Mouse (Mus musculus): ENCODE results near the gene Gsc. TPM values are rescaled to one million over a fixed set of nuclear protein-coding genes. Genes with fewer than 3 reads are reported as not detected.

Gene Gsc
- polyA plus RNA-seq, 1 experiment = not detected

DNA sequence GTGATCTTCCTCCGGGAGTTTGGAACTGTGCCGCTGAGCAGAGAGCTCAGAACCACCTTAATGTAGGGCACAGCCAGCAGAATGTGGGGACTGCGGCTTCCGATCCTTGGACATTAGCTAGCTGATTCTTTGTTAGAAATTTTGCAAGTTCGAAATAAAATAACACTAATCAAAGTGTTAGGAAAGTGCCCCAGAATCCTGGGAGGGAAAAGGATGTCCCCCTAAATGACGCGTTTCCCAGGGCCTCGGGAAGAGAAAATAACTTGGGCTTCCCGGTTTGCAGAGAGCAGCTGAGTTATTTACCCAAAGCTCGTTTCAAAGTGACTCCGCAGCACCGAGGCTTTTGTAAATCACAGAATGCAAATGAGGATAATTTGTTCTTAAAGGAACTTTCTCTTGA is 3.9 kb upstream of the Gsc start:
- Histone ChIP-seq H3K9me3 (ENCODE audit: control insufficient read depth, low read length) (no peaks in the 10 kb centered on the region), H3K4me3 (replicated peaks) (no peak overlapping the region), H3K4me1 (ENCODE audit: control insufficient read depth) (no peaks in the 10 kb centered on the region), H3K27me3 (ENCODE audit: control insufficient read depth) (peaks cover 85% of the 10 kb centered on the region), H3K36me3 (ENCODE audit: control insufficient read depth) (no peaks in the 10 kb centered on the region)
- TF ChIP-seq TAL1 (IDR thresholded peaks at IDR 0.05; ENCODE audit: low read length) = no peak
- no peak for TF ChIP-seq GATA1 (IDR thresholded peaks at IDR 0.05; ENCODE audit: low read length)

DNA sequence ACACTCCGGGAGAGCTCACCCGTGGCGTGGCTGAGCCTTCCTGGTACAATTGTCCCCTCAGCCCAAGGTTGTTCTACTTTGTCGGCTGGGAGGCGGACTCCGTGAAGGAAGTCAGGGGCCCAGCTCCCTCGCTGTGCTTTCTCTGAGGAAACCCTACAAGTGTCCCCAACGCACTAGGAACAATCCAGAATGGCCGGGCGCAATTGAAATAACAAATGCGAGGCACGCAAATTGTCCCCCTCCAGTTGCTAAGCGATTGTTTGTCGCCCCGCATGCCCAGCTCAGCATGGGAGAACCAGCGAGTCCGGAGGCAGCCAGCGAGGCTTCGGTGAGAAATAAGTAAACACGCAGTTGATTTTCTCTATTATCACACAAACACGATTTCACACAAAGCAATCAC is 2.8 kb upstream of the Gsc start:
- no peak overlapping the region for H3K4me3 ChIP-seq (replicated peaks)
- H3K9me3 ChIP-seq (ENCODE audit: control insufficient read depth, low read length) = no peaks in the 10 kb centered on the region
- H3K36me3 ChIP-seq (ENCODE audit: control insufficient read depth) = no peaks in the 10 kb centered on the region
- no peaks in the 10 kb centered on the region for H3K4me1 ChIP-seq (ENCODE audit: control insufficient read depth)
- TF ChIP-seq TAL1 (IDR thresholded peaks at IDR 0.05; ENCODE audit: low read length) (no peak), GATA1 (IDR thresholded peaks at IDR 0.05; ENCODE audit: low read length) (no peak)
- H3K27me3 ChIP-seq (ENCODE audit: control insufficient read depth) = peaks cover 92% of the 10 kb centered on the region

DNA sequence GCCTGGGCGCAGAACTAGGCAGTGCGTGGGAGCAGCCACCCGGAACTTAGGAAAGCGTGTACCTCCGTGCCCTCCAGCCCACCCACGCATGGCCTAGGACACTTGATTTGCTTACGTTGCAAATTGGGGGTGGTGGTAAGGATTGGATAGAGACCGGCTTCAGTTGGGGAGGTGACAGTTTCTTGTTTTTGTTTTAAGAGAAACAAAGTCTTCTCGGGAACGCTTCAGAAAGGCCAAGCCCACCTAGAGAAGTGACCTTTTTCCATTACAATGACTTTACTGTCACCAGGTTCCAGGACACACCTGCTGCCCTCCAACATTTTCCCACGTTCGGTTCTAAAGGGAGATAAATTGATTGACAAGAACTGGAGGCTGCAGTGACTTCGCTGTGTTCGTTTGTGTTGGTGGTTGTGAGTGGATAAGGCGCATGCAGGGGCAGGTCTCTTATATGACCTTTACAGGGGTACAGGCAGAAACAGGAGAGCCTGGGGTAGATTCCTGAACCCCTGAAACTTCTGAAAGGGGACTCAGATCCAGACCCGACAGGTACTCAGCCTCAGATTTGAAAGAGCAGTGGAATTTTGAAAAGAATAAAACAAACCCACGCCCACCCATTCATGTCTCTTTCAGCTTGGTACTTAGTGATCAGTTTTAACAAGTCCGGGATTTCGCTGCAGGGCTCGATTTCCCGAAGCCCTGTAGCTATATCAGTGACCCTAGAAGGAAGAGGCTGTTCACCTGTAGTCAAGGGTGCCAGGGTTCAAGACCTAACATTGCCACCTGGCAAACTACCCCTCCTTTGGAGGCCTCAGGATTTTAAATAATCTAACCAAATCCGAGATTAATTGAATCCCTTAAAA is 2.0 kb upstream of the Gsc start:
- Histone ChIP-seq H3K9me3 (ENCODE audit: control insufficient read depth, low read length) (no peaks in the 10 kb centered on the region), H3K4me3 (replicated peaks) (no peak overlapping the region), H3K36me3 (ENCODE audit: control insufficient read depth) (no peaks in the 10 kb centered on the region), H3K4me1 (ENCODE audit: control insufficient read depth) (no peaks in the 10 kb centered on the region), H3K27me3 (ENCODE audit: control insufficient read depth) (peaks cover 96% of the 10 kb centered on the region)
- no peak for TF ChIP-seq GATA1 (IDR thresholded peaks at IDR 0.05; ENCODE audit: low read length)
- no peak for TF ChIP-seq TAL1 (IDR thresholded peaks at IDR 0.05; ENCODE audit: low read length)

DNA sequence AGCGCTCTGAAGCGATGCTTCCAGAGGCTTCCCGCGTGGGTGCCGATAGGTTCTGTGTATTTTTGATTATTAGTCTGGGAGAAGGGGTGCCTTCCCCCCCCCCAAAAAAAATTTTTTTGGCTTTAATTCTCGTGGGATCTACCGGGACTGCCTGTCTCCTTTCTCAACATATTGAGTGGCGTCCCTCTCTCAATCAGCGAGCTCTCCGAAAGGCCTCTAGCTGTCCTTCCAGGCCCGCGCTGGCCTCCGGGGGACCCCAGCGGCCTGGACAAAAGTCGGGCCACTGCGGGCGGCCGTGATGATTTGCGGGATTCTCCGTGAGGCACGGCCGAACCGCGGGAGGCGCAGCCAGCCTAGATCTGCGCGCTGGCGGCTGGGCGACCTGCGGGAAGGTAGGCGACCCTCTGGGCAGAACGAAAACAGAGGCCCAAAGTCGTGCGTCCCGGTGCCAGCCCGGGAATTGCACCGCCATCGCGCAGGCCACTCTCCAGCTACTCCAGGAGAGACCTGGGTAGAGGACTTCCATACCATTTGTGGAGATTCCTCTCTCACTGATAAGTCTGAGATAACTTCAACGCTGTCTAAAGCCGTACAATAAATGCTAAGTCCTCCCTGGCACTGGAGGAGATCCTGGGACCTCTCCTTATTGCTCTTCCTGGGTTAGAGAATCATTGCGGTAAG is 1.2 kb upstream of the Gsc start:
- no peaks in the 10 kb centered on the region for H3K9me3 ChIP-seq (ENCODE audit: control insufficient read depth, low read length)
- no peaks in the 10 kb centered on the region for H3K4me1 ChIP-seq (ENCODE audit: control insufficient read depth)
- H3K36me3 ChIP-seq (ENCODE audit: control insufficient read depth) = no peaks in the 10 kb centered on the region
- no peak overlapping the region for H3K4me3 ChIP-seq (replicated peaks)
- TF ChIP-seq GATA1 (IDR thresholded peaks at IDR 0.05; ENCODE audit: low read length) = no peak
- TF ChIP-seq TAL1 (IDR thresholded peaks at IDR 0.05; ENCODE audit: low read length) = no peak
- peaks cover 96% of the 10 kb centered on the region for H3K27me3 ChIP-seq (ENCODE audit: control insufficient read depth)

DNA sequence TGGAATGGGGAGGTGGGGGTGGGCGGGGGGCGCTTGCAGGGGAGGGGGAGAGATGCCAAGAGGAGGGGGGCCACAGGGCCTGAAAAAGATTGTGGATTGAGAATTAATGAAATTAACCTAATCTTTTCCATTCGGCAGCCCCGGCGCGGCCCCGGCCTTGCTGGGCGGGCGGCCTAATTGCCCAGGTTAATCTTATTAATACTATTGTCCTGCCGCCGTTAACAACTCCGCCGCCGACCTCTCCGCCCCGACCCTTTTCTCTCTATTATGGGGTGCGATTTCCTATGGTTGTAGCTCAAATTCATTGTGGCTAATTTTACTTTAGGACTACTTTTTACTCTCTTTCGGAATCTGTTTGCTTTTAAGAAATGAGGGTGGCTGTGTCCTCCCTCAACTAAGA is 362 bp upstream of the Gsc start:
- TF ChIP-seq TAL1 (IDR thresholded peaks at IDR 0.05; ENCODE audit: low read length) (no peak), GATA1 (IDR thresholded peaks at IDR 0.05; ENCODE audit: low read length) (no peak)
- Histone ChIP-seq H3K4me3 (replicated peaks) (no peak overlapping the region), H3K4me1 (ENCODE audit: control insufficient read depth) (no peaks in the 10 kb centered on the region), H3K36me3 (ENCODE audit: control insufficient read depth) (no peaks in the 10 kb centered on the region), H3K9me3 (ENCODE audit: control insufficient read depth, low read length) (no peaks in the 10 kb centered on the region), H3K27me3 (ENCODE audit: control insufficient read depth) (peaks cover 96% of the 10 kb centered on the region)

DNA sequence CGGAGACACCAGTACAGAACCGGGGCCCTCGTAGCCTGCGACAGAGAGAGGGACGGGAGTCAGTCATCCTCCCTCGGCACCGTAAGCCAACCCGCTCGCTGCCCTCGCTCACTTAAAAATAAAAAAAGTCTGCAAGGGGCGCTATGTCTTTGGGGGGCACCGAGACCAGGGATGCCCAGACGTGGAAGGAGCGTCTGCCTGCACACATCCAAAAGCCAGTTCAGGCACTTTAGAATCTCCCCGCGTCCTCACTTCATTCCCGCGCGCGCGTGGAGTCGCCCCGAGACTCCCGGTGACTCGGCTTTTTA is 958 bp downstream of the Gsc start:
- no peak overlapping the region for H3K4me3 ChIP-seq (replicated peaks)
- TF ChIP-seq GATA1 (IDR thresholded peaks at IDR 0.05; ENCODE audit: low read length) (no peak), TAL1 (IDR thresholded peaks at IDR 0.05; ENCODE audit: low read length) (no peak)

DNA sequence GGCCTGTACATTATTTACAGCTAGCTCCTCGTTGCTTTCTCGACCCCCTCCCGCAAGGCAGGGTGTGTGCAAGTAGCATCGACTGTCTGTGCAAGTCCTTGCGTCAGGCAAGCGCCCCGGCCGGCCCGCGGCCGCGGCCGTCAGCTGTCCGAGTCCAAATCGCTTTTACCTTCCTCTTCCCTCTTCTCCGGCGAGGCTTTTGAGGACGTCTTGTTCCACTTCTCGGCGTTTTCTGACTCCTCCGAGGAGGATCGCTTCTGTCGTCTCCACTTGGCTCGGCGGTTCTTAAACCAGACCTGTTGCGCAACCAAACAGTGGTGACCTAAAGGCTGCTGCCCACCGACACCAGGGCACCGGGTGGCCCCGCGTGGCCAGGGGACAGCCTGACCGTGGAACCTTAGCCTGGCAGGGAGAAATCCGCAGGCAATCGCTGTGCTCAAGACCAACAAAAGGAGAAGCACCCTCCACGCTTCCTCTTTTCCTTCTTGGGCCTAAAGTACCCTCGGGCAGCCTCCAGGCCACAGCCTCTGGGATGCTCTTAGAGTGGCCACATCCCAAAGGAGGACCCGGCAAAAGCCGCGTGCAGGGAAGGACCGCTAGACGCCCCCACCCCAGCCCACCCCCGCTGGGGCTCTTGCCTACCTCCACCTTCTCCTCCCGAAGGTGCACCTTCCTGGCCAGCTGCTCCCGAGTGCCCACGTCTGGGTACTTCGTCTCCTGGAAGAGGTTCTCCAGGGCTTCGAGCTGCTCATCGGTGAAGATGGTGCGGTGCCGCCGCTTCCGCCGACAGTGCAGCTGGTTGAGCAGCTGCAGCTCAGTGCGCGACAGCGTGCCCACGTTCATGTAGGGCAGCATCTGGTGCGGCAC is 1.5 kb downstream of the Gsc start:
- Histone ChIP-seq H3K36me3 (ENCODE audit: control insufficient read depth) (no peaks in the 10 kb centered on the region), H3K9me3 (ENCODE audit: control insufficient read depth, low read length) (no peaks in the 10 kb centered on the region), H3K4me3 (replicated peaks) (no peak overlapping the region), H3K4me1 (ENCODE audit: control insufficient read depth) (no peaks in the 10 kb centered on the region), H3K27me3 (ENCODE audit: control insufficient read depth) (peaks cover 77% of the 10 kb centered on the region)
- TF ChIP-seq TAL1 (IDR thresholded peaks at IDR 0.05; ENCODE audit: low read length) (no peak), GATA1 (IDR thresholded peaks at IDR 0.05; ENCODE audit: low read length) (no peak)

More for the DNA sequence above, 958 bp downstream of the Gsc start:
- H3K9me3 ChIP-seq (ENCODE audit: control insufficient read depth, low read length) = no peaks in the 10 kb centered on the region
- peaks cover 83% of the 10 kb centered on the region for H3K27me3 ChIP-seq (ENCODE audit: control insufficient read depth)
- H3K4me1 ChIP-seq (ENCODE audit: control insufficient read depth) = no peaks in the 10 kb centered on the region
- no peaks in the 10 kb centered on the region for H3K36me3 ChIP-seq (ENCODE audit: control insufficient read depth)

DNA sequence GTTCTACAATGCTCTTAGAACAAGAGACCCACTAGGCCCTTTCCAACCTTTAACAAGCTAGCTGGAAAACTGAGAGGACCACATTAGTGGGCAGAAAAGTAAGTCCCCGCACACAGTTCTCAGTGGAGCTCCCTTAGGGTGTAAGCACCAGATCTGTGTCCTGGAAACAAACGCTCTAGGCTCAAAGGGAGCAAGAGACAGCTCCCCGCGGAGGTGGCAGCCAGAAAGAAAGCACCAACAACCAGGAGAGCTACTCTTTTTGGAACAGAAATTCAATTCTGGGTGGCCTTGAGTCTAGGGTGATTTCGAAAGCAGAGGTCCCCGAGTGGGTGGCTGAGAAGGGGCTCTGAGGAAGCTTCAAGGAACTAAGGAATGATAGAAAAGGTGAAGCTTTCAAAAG is 2.5 kb downstream of the Gsc start:
- peaks cover 68% of the 10 kb centered on the region for H3K27me3 ChIP-seq (ENCODE audit: control insufficient read depth)
- H3K36me3 ChIP-seq (ENCODE audit: control insufficient read depth) = no peaks in the 10 kb centered on the region
- TF ChIP-seq GATA1 (IDR thresholded peaks at IDR 0.05; ENCODE audit: low read length) (no peak), TAL1 (IDR thresholded peaks at IDR 0.05; ENCODE audit: low read length) (no peak)
- H3K4me3 ChIP-seq (replicated peaks) = no peak overlapping the region
- H3K4me1 ChIP-seq (ENCODE audit: control insufficient read depth) = no peaks in the 10 kb centered on the region
- no peaks in the 10 kb centered on the region for H3K9me3 ChIP-seq (ENCODE audit: control insufficient read depth, low read length)

DNA sequence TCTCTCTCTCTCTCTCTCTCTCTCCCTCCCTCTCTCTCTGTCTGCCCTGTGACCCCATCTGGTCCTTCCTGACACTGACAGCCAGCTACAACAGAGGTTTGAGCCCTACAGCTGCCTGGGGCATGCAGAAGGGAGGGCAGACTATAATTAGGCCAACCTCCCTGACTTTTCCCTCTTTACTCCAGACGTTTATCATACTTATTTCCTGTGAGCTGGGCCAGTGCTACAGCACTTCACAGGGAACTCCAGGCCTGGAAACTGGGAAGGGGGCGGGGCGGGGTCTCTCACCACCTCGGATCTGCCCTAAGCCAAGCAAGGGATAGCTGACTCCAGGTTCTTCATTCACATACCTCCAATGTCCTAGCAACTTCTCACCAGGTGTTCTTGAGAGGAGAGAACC is 4.3 kb downstream of the Gsc start:
- no peaks in the 10 kb centered on the region for H3K4me1 ChIP-seq (ENCODE audit: control insufficient read depth)
- H3K9me3 ChIP-seq (ENCODE audit: control insufficient read depth, low read length) = no peaks in the 10 kb centered on the region
- TF ChIP-seq GATA1 (IDR thresholded peaks at IDR 0.05; ENCODE audit: low read length) = no peak
- TF ChIP-seq TAL1 (IDR thresholded peaks at IDR 0.05; ENCODE audit: low read length) = no peak
- no peak overlapping the region for H3K4me3 ChIP-seq (replicated peaks)
- H3K36me3 ChIP-seq (ENCODE audit: control insufficient read depth) = no peaks in the 10 kb centered on the region
- peaks cover 49% of the 10 kb centered on the region for H3K27me3 ChIP-seq (ENCODE audit: control insufficient read depth)
